12 mouse cellular contexts compared by ENCODE assay signal in genomic region chr4:155010870-155011269, GRCm38 (mm10). TPM values are rescaled to one million over a fixed set of nuclear protein-coding genes. Genes with fewer than 3 reads are reported as not detected.
A peak's percentile ranks its signal among the peaks of the same experiment; 100 is the strongest.
DNase-seq lines count a peak whose midpoint lies in the region; ATAC-seq and TF ChIP-seq lines count a peak whose summit lies in the region.
"Had no signal": no experiment of that assay in that cellular context is flagged by ENCODE, and none has a peak within 500 bp of the region (broad histone marks: within the 10 kb centered on the region; RNA-seq: fewer than 3 reads in every experiment).

No protein-coding gene starts in this region.

- no peaks in the 10 kb centered on the region for H3K9me3 ChIP-seq in hindbrain, embryonic 15.5 days
- H3K9me3 ChIP-seq in hindbrain, embryonic 11.5 days (ENCODE audit: control insufficient read depth, low read length) = no peaks in the 10 kb centered on the region
- H3K9me3 ChIP-seq: G1E; heart, embryonic 13.5 days; megakaryocyte, embryonic 14.5 days had no signal

- TF ChIP-seq CTCF in layer of hippocampus, adult 2 months (conservative IDR thresholded peaks at IDR 0.05) = no peak

- H3K9ac ChIP-seq in hindbrain, embryonic 15.5 days = no peak overlapping the region
- H3K9ac ChIP-seq in hindbrain, embryonic 11.5 days (ENCODE audit: low read depth, low read length) = no peak overlapping the region
- H3K9ac ChIP-seq: heart, embryonic 13.5 days had no signal

- no peaks in the 10 kb centered on the region for H3K36me3 ChIP-seq in hindbrain, embryonic 15.5 days
- no peaks in the 10 kb centered on the region for H3K36me3 ChIP-seq in hindbrain, embryonic 11.5 days (ENCODE audit: control insufficient read depth, insufficient read depth, low read length)
- H3K36me3 ChIP-seq: G1E; heart, embryonic 13.5 days had no signal

- 64% methylated on average over 5 of the region's 5 CpGs for WGBS in hindbrain, embryonic 15.5 days
- WGBS in hindbrain, embryonic 11.5 days = 84% methylated on average over 5 of the region's 5 CpGs

- H3K27ac ChIP-seq in hindbrain, embryonic 15.5 days (replicated peaks) = no peak overlapping the region
- no peak overlapping the region for H3K27ac ChIP-seq in hindbrain, embryonic 11.5 days (ENCODE audit: low read depth, low read length)
- peak overlapping the region; percentile 59; the same call in 1 of the 2 replicates for H3K27ac ChIP-seq in layer of hippocampus, adult 2 months
- H3K27ac ChIP-seq: heart, embryonic 13.5 days had no signal

- H3K4me1 ChIP-seq in hindbrain, embryonic 15.5 days (replicated peaks) = peaks cover 24% of the 10 kb centered on the region
- no peaks in the 10 kb centered on the region for H3K4me1 ChIP-seq in hindbrain, embryonic 11.5 days (replicated peaks; ENCODE audit: control insufficient read depth, insufficient read depth, low read length)
- H3K4me1 ChIP-seq: heart, embryonic 13.5 days had no signal

- H3K4me2 ChIP-seq in hindbrain, embryonic 15.5 days = no peak overlapping the region
- H3K4me2 ChIP-seq in hindbrain, embryonic 11.5 days (replicated peaks; ENCODE audit: low read depth, low read length) = no peak overlapping the region
- H3K4me2 ChIP-seq: heart, embryonic 13.5 days had no signal

- no peaks in the 10 kb centered on the region for H3K27me3 ChIP-seq in hindbrain, embryonic 15.5 days
- no peaks in the 10 kb centered on the region for H3K27me3 ChIP-seq in hindbrain, embryonic 11.5 days (ENCODE audit: control insufficient read depth, insufficient read depth, low read length)

- 0 out of 2 replicates have a peak, but pooled peaks have one; percentile 50 for ATAC-seq in hindbrain, embryonic 15.5 days (ENCODE audit: low FRiP score, low read depth)
- no peak for ATAC-seq in hindbrain, embryonic 11.5 days (ENCODE audit: low FRiP score)

- DNase-seq in hindbrain, embryonic 11.5 days (ENCODE audit: low spot score) = no peak
- peak; percentile 89 for DNase-seq in adipocyte (ENCODE audit: low spot score)
- peak; percentile 94 for DNase-seq in cerebellum, adult 11-12 months
- DNase-seq in layer of hippocampus, adult 2 months (ENCODE audit: low spot score in 2 of 2) = peak in 1 of 2 experiments; percentile 65
- DNase-seq in kidney, postnatal 25 days = no peak
- no peak for DNase-seq in kidney, adult 9 months

- H3K4me3 ChIP-seq in hindbrain, embryonic 15.5 days = no peak overlapping the region
- no peak overlapping the region for H3K4me3 ChIP-seq in hindbrain, embryonic 11.5 days (ENCODE audit: low read depth, low read length)
- no peak overlapping the region for H3K4me3 ChIP-seq in layer of hippocampus, adult 2 months
- H3K4me3 ChIP-seq: heart, embryonic 13.5 days; left cerebral cortex, adult 2 months; megakaryocyte, embryonic 14.5 days had no signal

RNA-seq across cellular contexts. Expression of gene Plch2, which starts 45.7 kb away (rescaled TPM):
- polyA plus RNA-seq in hindbrain, embryonic 15.5 days (2015; fragmentation: Nextera tagmentation; extraction: Ambion mirVana) = 17.9 and 18.2 TPM in 2 replicates
- 1.5 and 2.1 TPM in 2 replicates for polyA plus RNA-seq in hindbrain, embryonic 11.5 days (2014; fragmentation: Nextera tagmentation; extraction: Ambion mirVana)
- total RNA-seq in layer of hippocampus, adult 2 months (2021) = 10 to 100 TPM; 91.1 to 92.0 TPM
- total RNA-seq: common myeloid progenitor, adult 5-6 weeks had no signal

RNA-seq across cellular contexts. Expression of gene Pank4, which starts 46.9 kb away (rescaled TPM):
- polyA plus RNA-seq in hindbrain, embryonic 15.5 days (2015; fragmentation: Nextera tagmentation; extraction: Ambion mirVana) = 35.9 and 37.3 TPM in 2 replicates
- 31.5 and 37.4 TPM in 2 replicates for polyA plus RNA-seq in hindbrain, embryonic 11.5 days (2014; fragmentation: Nextera tagmentation; extraction: Ambion mirVana)
- 10 to 100 TPM; 41.8 to 43.0 TPM for total RNA-seq in layer of hippocampus, adult 2 months (2021)

RNA-seq across cellular contexts. Expression of gene Hes5, which starts 50.1 kb away (rescaled TPM):
- 159 and 196 TPM in 2 replicates for polyA plus RNA-seq in hindbrain, embryonic 15.5 days (2015; fragmentation: Nextera tagmentation; extraction: Ambion mirVana)
- polyA plus RNA-seq in hindbrain, embryonic 11.5 days (2014; fragmentation: Nextera tagmentation; extraction: Ambion mirVana) = 159 and 269 TPM in 2 replicates
- 10 to 100 TPM; 24.7 to 30.7 TPM for total RNA-seq in layer of hippocampus, adult 2 months (2021)
- total RNA-seq: common myeloid progenitor, adult 5-6 weeks; G1E had no signal
- polyA plus RNA-seq: G1E had no signal

RNA-seq across cellular contexts. Expression of gene Pex10, which starts 55.9 kb away (rescaled TPM):
- 22.3 and 23.9 TPM in 2 replicates for polyA plus RNA-seq in hindbrain, embryonic 15.5 days (2015; fragmentation: Nextera tagmentation; extraction: Ambion mirVana)
- 5.6 and 7.8 TPM in 2 replicates for polyA plus RNA-seq in hindbrain, embryonic 11.5 days (2014; fragmentation: Nextera tagmentation; extraction: Ambion mirVana)
- total RNA-seq in layer of hippocampus, adult 2 months (2021) = 10 to 100 TPM; 23.1 to 24.2 TPM

Comparison
In these comparisons a context has a peak if more than half of its experiments do, and no peak if none do; other contexts are left out.
1. DNase-seq: peak in adipocyte (single experiment) and cerebellum, adult 11-12 months (single experiment); none in hindbrain, embryonic 11.5 days (single experiment), kidney, postnatal 25 days (0 of 2) and kidney, adult 9 months (single experiment).